Mouse (Mus musculus) heart, postnatal 10 days (tissue): ENCODE data around the gene Tas2r115. TPM values are rescaled to one million over a fixed set of nuclear protein-coding genes. Genes with fewer than 3 reads are reported as not detected.
"Not testable (repeated sequence)": the region's sequence is repeated elsewhere in the genome, so short reads cannot be mapped to it uniquely, and the experiment has no call there.

Experiments used
- DNase-seq, 2 experiments: peaks; one replicate each; pipeline ENCODE4 v3.0.0; 2021
- intact Hi-C: fragments of 180-260 bp; cut with DNase I; formaldehyde crosslinking; loops from one replicate; pipeline ENCODE4 v1.15.1; 2025
- total RNA-seq, 2 experiments: library from RNA; stranded (reverse); gene quantifications; 2 replicates each; pipeline ENCODE4 v1.2.3; 2021

Tas2r115 gene
- not detected for total RNA-seq

DNA sequence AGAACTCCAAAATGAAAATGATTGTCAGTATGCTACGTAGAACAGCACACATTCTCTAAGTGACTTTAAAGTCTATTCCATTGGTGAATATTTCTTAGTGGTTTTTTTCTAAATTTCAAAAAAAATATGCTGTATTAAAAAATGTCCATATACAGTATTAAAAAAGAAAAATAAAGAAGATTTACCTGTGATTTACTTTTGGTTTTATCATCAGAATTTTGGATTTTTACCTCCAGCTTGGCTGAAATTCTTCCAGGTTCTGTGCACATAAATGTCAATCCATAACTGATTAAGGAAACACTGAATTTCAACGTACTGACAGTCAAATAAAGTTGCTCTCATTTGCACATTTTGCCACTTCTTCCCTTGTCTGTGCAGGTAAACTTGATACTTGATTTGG is at the start of gene Tas2r115:
Gene Tas2r115, minus strand, starts transcription at position 101 of the 400 bp plus-strand sequence.
- DNase-seq, result no peak
- intact Hi-C loops, result no loop called here

- no peak for DNase-seq
- intact Hi-C loops, result no loop called here
These were observed 40.2 kb upstream of the Tas2r115 start, which contains the start of gene Tas2r136 for GRCm38 (mm10) chr6:132778062-132778461. Tas2r136 (minus strand) TSS chr6:132778162.

DNA sequence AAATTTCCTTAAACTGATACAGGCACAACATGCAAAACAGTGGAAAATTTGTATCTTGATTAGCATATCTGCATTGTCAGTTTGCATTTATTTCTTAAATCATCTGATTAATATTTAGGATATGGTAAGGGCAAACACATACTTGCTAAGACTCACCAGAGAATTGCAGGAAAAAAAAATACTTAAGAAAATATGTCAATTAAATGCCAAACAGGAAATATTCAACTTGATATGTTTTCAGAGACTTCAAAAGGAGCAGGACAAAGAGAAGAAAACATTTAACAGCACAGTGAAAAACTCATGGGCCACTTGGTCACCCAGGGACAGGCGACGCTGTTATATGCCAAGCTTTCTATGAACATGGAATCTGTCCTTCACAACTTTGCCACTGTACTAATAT is 24.0 kb upstream of the Tas2r115 start, which contains the start of gene Tas2r102:
Gene Tas2r102, plus strand, starts transcription at position 301 of the 400 bp plus-strand sequence.
- intact Hi-C loops, result no loop called here
- no peak for DNase-seq

DNA sequence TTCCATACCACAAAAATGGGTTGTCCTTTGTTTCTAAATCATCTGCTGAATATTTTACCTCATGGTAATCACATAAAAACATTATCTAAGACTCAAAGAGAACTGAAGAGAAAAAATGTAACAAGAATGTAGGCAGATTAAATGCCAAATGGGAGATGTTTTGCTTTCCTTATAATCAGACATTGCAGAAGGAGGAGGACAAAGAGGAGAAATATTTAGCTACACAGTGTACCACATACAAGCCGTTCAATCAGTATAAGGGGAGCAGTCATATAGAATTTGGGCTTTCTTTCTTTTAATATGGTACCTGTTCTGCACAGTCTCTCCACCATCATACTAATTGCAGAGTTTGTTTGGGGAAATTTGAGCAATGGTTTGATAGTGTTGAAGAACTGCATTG is 16.6 kb upstream of the Tas2r115 start, which contains the start of gene Tas2r124:
Gene Tas2r124, plus strand, starts transcription at position 301 of the 400 bp plus-strand sequence.
- intact Hi-C loops, result no loop called here
- DNase-seq, result no peak

DNA sequence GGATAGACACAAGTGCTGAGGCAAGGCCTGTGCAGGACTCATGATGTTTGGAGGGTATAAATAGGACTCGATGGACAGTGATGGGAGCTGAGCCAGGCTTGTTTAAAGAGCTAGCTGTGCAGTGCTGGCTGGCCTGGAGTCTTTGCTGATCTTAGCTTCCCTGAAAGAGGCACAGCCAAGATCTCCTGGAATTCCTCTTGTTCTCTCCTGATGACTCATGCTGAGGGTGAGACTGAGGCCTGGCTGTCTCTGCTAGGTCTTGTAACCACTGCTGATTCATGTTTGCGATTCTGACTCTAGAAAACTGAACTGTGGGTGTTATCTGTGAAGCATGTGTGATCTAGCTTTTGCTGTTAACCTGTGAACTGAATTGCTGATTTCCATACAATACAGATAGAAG is 12.4 kb upstream of the Tas2r115 start:
- DNase-seq, result no peak
- intact Hi-C loops, result no loop called here

GRCm38 (mm10) chr6:132711828-132712227 is 26.0 kb downstream of the Tas2r115 start, which contains the start of gene Tas2r122:
Tas2r122 (minus strand) TSS chr6:132711928.
- DNase-seq, result no peak
- intact Hi-C loops, result no loop called here

DNA sequence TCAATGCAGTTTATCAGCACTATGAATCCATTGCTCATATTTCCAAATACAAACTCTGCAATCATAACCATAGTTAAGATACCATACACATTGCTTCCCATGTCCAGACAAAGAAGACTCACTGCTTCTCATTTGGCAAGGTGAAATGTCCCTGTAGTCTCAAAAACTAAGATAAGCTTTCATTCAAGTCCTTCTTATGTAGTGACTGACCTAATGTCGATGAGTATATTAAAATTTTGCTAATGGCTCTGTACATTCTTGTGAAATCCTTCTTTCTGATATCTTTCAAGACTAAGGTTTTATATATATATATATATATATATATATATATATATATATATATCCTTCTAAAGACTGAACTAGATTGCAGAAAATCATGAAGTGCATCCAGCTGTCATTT is 36.9 kb downstream of the Tas2r115 start, which contains the start of gene Tas2r121:
Gene Tas2r121, minus strand, starts transcription at position 101 of the 400 bp plus-strand sequence.
- intact Hi-C loops, result no loop called here
- DNase-seq, result no peak

GRCm38 (mm10) chr6:132691596-132691995 is 46.2 kb downstream of the Tas2r115 start:
- intact Hi-C loops, DNase-seq: not testable (repeated sequence)

Other genes with a start within 250 kb of the Tas2r115 start
- gene Prh1, start 168.2 kb downstream of the Tas2r115 start, total RNA-seq, result not detected
- gene Prp2, start 142.1 kb downstream of the Tas2r115 start, total RNA-seq, result not detected
- not detected for gene A630073D07Rik, start 86.5 kb downstream of the Tas2r115 start, total RNA-seq
- gene Tas2r120, start 81.1 kb downstream of the Tas2r115 start, total RNA-seq, result not detected
- gene Tas2r121, start 37.0 kb downstream of the Tas2r115 start, total RNA-seq, result not detected
- gene Tas2r122, start 26.1 kb downstream of the Tas2r115 start, total RNA-seq, result not detected
- not detected for gene Tas2r124, start 16.7 kb upstream of the Tas2r115 start, total RNA-seq
- gene Tas2r102, start 24.1 kb upstream of the Tas2r115 start, total RNA-seq, result not detected
- gene Tas2r136, start 40.1 kb upstream of the Tas2r115 start, total RNA-seq, result not detected
- gene Tas2r117, start 64.8 kb upstream of the Tas2r115 start, total RNA-seq, result not detected
- gene Tas2r123, start 109.1 kb upstream of the Tas2r115 start, total RNA-seq, result not detected
- gene Tas2r116, start 117.4 kb upstream of the Tas2r115 start, total RNA-seq, result not detected
- gene Tas2r110, start 130.0 kb upstream of the Tas2r115 start, total RNA-seq, result not detected
- gene Tas2r113, start 155.0 kb upstream of the Tas2r115 start, total RNA-seq, result not detected
- not detected for gene Tas2r125, start 171.6 kb upstream of the Tas2r115 start, total RNA-seq
- not detected for gene Tas2r129, start 213.1 kb upstream of the Tas2r115 start, total RNA-seq
- gene Tas2r131, start 219.9 kb upstream of the Tas2r115 start, total RNA-seq, result not detected
- gene Tas2r109, start 242.9 kb upstream of the Tas2r115 start, total RNA-seq, result not detected